Mouse (Mus musculus) liver, embryonic 14.5 days (tissue): Measurements from ENCODE around the gene G6pc3. TPM values are rescaled to one million over a fixed set of nuclear protein-coding genes. Genes with fewer than 3 reads are reported as not detected.
A peak's percentile ranks its signal among the peaks of the same experiment; 100 is the strongest.

Experiments used
- ATAC-seq: fragments of 200-750 bp; cut with Nextera tagmentation; 2 replicates; pipeline ENCODE4 v1.8.0; 2017; ENCODE audit warnings: moderate number of reproducible peaks, mild to moderate bottlenecking, moderate library complexity; ENCODE audit not compliant: insufficient read depth
- DNase-seq, 3 experiments: peaks; one replicate each; pipeline ENCODE4 v3.0.0-alpha.2; 2012 to 2013; ENCODE audit warnings: low read depth in 3 of 3, low spot score in 3 of 3
- H3K27ac ChIP-seq: fragments of 300-500 bp; sonication (generic); 2 replicates; pipeline ENCODE4 v1.5.1; 2014; ENCODE audit warnings: moderate library complexity, mild to moderate bottlenecking, control low read depth, inconsistent platforms
- H3K27me3 ChIP-seq: fragments of 300-500 bp; sonication (generic); 2 replicates; pipeline ENCODE4 v1.6.1; 2014; ENCODE audit warnings: mild to moderate bottlenecking, low read length, moderate library complexity; ENCODE audit not compliant: control insufficient read depth, insufficient read depth
- H3K36me3 ChIP-seq: fragments of 300-500 bp; sonication (generic); replicated peaks from 2 replicates; pipeline ENCODE4 v1.6.1; 2014; ENCODE audit warnings: low read depth; ENCODE audit not compliant: control insufficient read depth, insufficient read depth
- H3K4me1 ChIP-seq, 2 experiments: fragments of 200-500 bp in 1 of 2; fragments of 300-500 bp in 1 of 2; sonication (generic) in 1 of 2; replicated peaks; 2 replicates each; pipeline ENCODE4 v1.6.1; 2012 to 2014; ENCODE audit warnings: antibody characterized with exemption in 1 of 2, inconsistent platforms in 1 of 2, low read length in 1 of 2; ENCODE audit not compliant: control insufficient read depth in 2 of 2, insufficient read depth in 2 of 2
- H3K4me2 ChIP-seq: fragments of 300-500 bp; sonication (generic); 2 replicates; pipeline ENCODE4 v1.6.1; 2014; ENCODE audit warnings: low read depth, mild to moderate bottlenecking, control low read depth, moderate library complexity
- H3K4me3 ChIP-seq, 2 experiments: fragments of 200-500 bp in 1 of 2; fragments of 300-500 bp in 1 of 2; sonication (generic) in 1 of 2; 2 replicates each; pipeline ENCODE4 v1.5.1; 2012 to 2014; ENCODE audit warnings: low read depth in 2 of 2, low read length in 2 of 2, mild to moderate bottlenecking in 2 of 2, control low read depth in 1 of 2, inconsistent platforms in 1 of 2, moderate library complexity in 1 of 2; ENCODE audit not compliant: insufficient read depth in 1 of 2
- H3K9ac ChIP-seq: fragments of 300-500 bp; sonication (generic); replicated peaks from 2 replicates; pipeline ENCODE4 v1.6.1; 2014; ENCODE audit warnings: mild to moderate bottlenecking, control low read depth, moderate library complexity
- H3K9me3 ChIP-seq: fragments of 300-500 bp; sonication (generic); 2 replicates; pipeline ENCODE4 v1.6.1; 2016; ENCODE audit warnings: low read length, mixed read lengths; ENCODE audit not compliant: control insufficient read depth
- CTCF ChIP-seq: IDR thresholded peaks from 2 replicates; pipeline ENCODE4 v1.5.1; 2016; ENCODE audit warnings: antibody characterized with exemption, low read depth, control low read depth
- EP300 ChIP-seq: IDR thresholded peaks from 2 replicates; pipeline ENCODE4 v1.6.1; 2016; ENCODE audit warnings: antibody characterized with exemption, low read depth
- WGBS: fragments of 180-500 bp; shearing (Covaris S2); extraction: QIAGEN DNeasy Blood & Tissue Kit; methylation state at CpG from one replicate; pipeline ENCODE4 v1.1.7; 2014; ENCODE audit not compliant: insufficient replicate concordance; 5-methylcytosine and 5-hydroxymethylcytosine counted together
- polyA plus RNA-seq, 2 experiments: library from polyadenylated mRNA; depleted of rRNA in 1 of 2; stranded (reverse) in 1 of 2; unstranded in 1 of 2; fragments of >200 nt; fragmentation: Nextera tagmentation in 1 of 2; extraction: Ambion mirVana in 1 of 2; gene quantifications; 2 replicates each; pipeline versions ENCODE4 v1.2.1 to v1.2.3; 2012 to 2014

Gene G6pc3
- polyA plus RNA-seq, 2 experiments: 7.3 to 12.6 TPM

- WGBS: 66% methylated on average over 21 of the region's 21 CpGs
- Histone ChIP-seq H3K4me3 (no peak overlapping the region), H3K36me3 (no peaks in the 10 kb centered on the region; the same call in 1 of the 2 replicates), H3K9me3 (no peaks in the 10 kb centered on the region), H3K27me3 (no peaks in the 10 kb centered on the region), H3K4me1 (no peaks in the 10 kb centered on the region; a peak in 2 of 4 replicates), H3K4me2 (no peak overlapping the region), H3K9ac (no peak overlapping the region), H3K27ac (no peak overlapping the region)
- TF ChIP-seq EP300 (no peak), CTCF (no peak)
- DNase-seq: no peak
- ATAC-seq: peak; percentile 54
Measured at GRCm38 (mm10) chr11:102196018-102196797, 6.8 kb downstream of the G6pc3 start.

GRCm38 (mm10) chr11:102198245-102198644, 8.8 kb downstream of the G6pc3 start:
- TF ChIP-seq CTCF: peak; percentile 60
- no peak for TF ChIP-seq EP300
- H3K36me3 ChIP-seq: no peaks in the 10 kb centered on the region; the same call in 1 of the 2 replicates
- 53% methylated on average over 6 of the region's 6 CpGs for WGBS

GRCm38 (mm10) chr11:102199856-102200255, 10.4 kb downstream of the G6pc3 start:
- no peak overlapping the region for H3K27ac ChIP-seq
- no peak overlapping the region for H3K4me2 ChIP-seq
- 74% methylated on average over 9 of the region's 9 CpGs for WGBS
- H3K9me3 ChIP-seq: no peaks in the 10 kb centered on the region
- no peaks in the 10 kb centered on the region for H3K27me3 ChIP-seq
- no peaks in the 10 kb centered on the region for H3K4me1 ChIP-seq
- no peak for TF ChIP-seq CTCF
- no peak for TF ChIP-seq EP300
- H3K36me3 ChIP-seq: no peaks in the 10 kb centered on the region; the same call in 1 of the 2 replicates
- ATAC-seq: no peak
- no peak for DNase-seq
- no peak overlapping the region for H3K4me3 ChIP-seq
- no peak overlapping the region for H3K9ac ChIP-seq

More at GRCm38 (mm10) chr11:102198245-102198644, 8.8 kb downstream of the G6pc3 start:
- Histone ChIP-seq H3K27me3 (no peaks in the 10 kb centered on the region), H3K4me3 (no peak overlapping the region), H3K9me3 (no peaks in the 10 kb centered on the region), H3K4me1 (no peaks in the 10 kb centered on the region), H3K4me2 (no peak overlapping the region), H3K9ac (no peak overlapping the region), H3K27ac (no peak overlapping the region)
- ATAC-seq (no peak), DNase-seq (no peak)

- DNase-seq: no peak
- WGBS: 81% methylated on average over 12 of the region's 12 CpGs
- Histone ChIP-seq H3K27me3 (no peaks in the 10 kb centered on the region), H3K4me3 (no peak overlapping the region), H3K9me3 (no peaks in the 10 kb centered on the region), H3K4me1 (no peaks in the 10 kb centered on the region), H3K27ac (no peak overlapping the region), H3K4me2 (no peak overlapping the region), H3K36me3 (no peaks in the 10 kb centered on the region; the same call in 1 of the 2 replicates), H3K9ac (no peak overlapping the region)
- no peak for ATAC-seq
- TF ChIP-seq EP300 (no peak), CTCF (peak; percentile 33)
Measured at GRCm38 (mm10) chr11:102201408-102201821, 12.0 kb downstream of the G6pc3 start.

GRCm38 (mm10) chr11:102206481-102206880, 17.1 kb downstream of the G6pc3 start:
- Histone ChIP-seq H3K27me3 (no peaks in the 10 kb centered on the region), H3K4me1 (peaks cover 0 to 20% of the 10 kb centered on the region in 2 experiments; a peak in 3 of 4 replicates), H3K4me2 (no peak overlapping the region), H3K36me3 (no peaks in the 10 kb centered on the region), H3K9ac (no peak overlapping the region), H3K9me3 (no peaks in the 10 kb centered on the region), H3K4me3 (no peak overlapping the region), H3K27ac (no peak overlapping the region)
- WGBS: 86% methylated on average over 30 of the region's 30 CpGs
- ATAC-seq (no peak), DNase-seq (no peak)
- TF ChIP-seq EP300: no peak
- TF ChIP-seq CTCF: no peak
